Mouse (Mus musculus) testis, postnatal 14 days (tissue): ENCODE data around the gene Lrrc32.

Experiments used
- DNase-seq: peaks from one replicate; pipeline ENCODE4 v3.0.0; 2021; ENCODE audit warnings: low spot score

The Lrrc32 gene

GRCm38 (mm10) chr7:98489131-98489530, at the start of gene Lrrc32:
Lrrc32 (plus strand) TSS chr7:98489283.
- DNase-seq = no peak

- DNase-seq = no peak
These were observed 49.1 kb upstream of the Lrrc32 start, which contains the start of gene Gucy2d for GRCm38 (mm10) chr7:98439956-98440466. Gucy2d (plus strand) TSS chr7:98440416.

GRCm38 (mm10) chr7:98446873-98447272, 42.2 kb upstream of the Lrrc32 start:
- DNase-seq = no peak

DNA sequence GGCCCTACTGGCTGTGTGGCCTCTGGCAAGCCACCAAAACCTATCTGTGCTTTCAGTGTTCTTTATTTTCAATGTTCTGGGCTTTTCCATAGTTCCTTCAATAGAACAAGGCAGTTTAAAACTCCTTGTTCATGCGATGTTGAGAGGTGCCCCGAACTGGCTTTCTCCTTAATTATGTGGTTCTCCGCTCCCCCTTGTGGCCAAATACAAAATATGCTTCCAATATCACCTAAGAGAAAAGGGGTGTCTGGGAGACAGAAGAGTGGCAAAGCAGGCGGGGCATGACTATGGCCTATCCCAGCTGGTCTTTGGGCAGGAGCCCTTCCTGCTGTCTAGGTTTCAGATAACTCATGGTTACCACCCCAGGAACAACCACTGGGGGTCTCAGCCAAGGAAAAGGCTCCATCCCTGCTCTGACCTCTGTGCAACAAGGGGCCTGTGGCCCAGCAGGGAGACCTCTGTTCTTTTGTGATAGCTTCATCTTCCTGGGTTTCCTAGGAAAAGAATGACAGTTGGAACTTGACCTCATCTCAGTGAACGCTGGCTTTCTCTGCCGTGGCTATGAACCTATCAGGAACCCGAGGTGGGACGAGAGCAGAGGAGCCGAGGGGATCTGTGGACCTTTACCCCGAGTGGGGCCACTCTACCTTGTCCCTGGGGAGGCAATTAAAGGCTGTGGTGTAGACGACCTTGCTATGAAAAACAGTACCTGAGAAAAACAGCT, 41.3 kb upstream of the Lrrc32 start:
- no peak for DNase-seq

DNA sequence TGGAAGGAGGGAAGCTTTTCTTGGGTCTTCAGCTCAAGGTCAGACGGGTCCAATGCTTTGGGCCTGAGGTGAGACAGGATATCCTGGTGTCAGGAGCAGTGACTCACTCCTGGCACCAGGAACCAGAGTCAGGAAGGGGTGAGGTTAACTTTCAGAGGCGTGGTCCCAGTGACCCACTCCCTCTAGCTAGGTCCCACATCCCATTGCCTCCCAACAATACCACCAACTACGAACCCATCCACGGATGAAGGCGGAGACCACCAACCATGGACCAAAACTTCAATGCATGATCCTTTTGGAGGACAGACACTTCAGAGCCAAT, 40.8 kb upstream of the Lrrc32 start:
- no peak for DNase-seq

GRCm38 (mm10) chr7:98449696-98450095, 39.4 kb upstream of the Lrrc32 start:
- DNase-seq = no peak

DNA sequence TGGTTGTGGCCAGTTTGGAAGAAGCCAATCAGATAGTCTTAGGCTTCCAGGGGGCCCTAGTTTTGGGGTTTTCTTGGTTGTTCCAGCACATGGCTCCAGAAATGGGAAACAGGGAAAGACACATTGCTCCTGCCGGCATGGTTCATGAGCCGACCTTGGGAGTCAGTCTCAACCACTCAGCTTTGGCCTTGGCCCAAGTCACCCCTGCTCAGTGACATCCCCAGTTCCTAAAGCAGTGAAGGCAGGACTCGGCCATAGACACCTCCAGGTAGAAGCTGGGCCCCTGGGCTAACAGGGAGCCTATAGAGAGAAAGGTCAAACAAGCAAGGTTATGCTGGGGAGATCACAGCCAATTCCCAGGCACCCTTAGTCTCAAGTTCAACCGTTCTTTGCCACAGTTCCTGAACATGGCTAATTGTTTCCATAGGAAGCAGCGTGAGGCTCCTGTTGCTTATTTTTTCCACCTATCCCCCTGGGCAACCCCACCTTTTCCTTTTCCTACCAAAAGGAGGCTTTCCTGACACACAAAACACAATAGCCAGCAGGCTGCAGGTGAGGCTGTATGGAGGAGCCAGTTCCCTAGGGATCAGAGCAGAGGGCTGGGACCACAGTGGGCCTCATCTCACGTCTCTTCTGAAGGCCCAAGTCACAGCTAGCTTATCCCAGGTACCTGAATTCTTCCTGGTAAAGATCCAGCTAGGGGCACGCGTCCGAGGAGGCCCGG, 34.5 kb upstream of the Lrrc32 start:
- DNase-seq = no peak

- DNase-seq = no peak
These were observed 28.8 kb upstream of the Lrrc32 start for GRCm38 (mm10) chr7:98460319-98460718.

GRCm38 (mm10) chr7:98469089-98469488, 20.0 kb upstream of the Lrrc32 start:
- no peak for DNase-seq

DNA sequence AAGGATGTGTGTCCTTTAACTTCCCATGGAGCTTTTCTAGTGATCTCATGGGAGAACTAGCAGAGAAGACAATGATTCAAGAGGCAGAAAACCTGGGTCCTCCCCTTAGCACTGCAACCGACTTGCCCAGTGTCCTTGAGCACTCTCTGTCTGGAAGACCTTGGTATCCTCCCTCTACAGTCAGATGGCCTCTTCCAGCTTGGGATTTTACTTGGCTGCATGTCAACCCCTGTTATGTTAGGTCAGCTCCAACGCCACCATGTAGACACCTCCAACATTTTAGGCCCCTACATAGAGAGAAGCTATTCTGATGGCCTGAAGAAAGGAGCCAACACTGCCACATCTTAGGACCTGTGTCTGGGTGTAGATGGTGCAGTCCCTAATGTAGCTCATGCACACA, 16.6 kb upstream of the Lrrc32 start:
- DNase-seq = no peak

DNA sequence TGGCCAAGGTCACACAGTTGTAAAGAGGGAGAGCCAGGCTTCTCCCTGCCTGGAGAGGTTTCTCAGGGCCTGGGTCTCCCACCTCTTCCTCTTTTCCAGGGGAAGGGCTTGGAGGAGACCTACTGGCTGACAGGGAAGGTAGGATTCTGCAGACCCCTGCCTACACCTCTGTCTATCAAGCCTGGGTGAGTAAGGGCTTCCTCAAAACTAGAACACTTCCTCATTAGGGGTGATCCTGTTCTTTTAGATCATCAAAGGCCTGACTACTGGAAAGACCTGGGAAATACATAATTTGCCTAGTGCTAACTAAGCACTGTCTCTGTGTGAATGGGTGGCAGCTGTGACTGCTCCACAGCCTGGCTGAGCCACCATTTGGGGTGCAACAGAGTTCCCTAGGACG, 14.5 kb upstream of the Lrrc32 start:
- no peak for DNase-seq

GRCm38 (mm10) chr7:98477153-98477552, 11.9 kb upstream of the Lrrc32 start:
- no peak for DNase-seq

GRCm38 (mm10) chr7:98480481-98480880, 8.6 kb upstream of the Lrrc32 start:
- DNase-seq = no peak

DNA sequence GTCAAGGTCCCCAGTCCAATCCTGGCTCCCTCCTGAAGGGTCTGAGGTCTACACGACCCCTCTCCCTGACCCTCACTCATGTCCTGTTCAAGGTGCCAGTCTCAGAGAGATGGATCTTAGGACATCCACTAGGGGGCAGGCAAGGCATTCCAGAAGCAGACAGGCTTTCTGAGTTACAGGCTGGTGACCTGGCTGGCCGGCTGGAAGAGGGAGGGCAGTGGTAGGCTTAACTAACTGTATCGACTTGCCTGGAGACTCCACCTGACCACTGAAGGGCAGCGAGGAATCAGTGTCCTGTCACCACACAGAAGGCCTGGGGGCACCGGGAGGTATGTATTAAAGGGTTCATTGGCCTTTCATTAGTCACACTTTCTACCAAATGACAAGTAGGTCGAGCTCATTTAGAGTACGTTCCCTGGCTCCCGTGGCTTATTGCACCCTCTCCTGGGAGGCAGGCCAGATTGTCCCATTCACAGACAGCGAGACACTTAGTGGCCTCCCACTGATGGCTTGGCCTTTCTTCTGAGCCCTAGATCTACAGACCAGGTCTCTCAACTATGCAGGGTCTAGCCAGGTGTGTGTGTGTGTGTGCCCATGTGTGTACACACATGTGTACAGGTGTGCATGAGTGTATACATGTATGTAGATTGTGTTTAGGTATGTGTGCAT, 7.9 kb upstream of the Lrrc32 start:
- peak; percentile 58 for DNase-seq

GRCm38 (mm10) chr7:98481861-98482260, 7.2 kb upstream of the Lrrc32 start:
- no peak for DNase-seq

DNA sequence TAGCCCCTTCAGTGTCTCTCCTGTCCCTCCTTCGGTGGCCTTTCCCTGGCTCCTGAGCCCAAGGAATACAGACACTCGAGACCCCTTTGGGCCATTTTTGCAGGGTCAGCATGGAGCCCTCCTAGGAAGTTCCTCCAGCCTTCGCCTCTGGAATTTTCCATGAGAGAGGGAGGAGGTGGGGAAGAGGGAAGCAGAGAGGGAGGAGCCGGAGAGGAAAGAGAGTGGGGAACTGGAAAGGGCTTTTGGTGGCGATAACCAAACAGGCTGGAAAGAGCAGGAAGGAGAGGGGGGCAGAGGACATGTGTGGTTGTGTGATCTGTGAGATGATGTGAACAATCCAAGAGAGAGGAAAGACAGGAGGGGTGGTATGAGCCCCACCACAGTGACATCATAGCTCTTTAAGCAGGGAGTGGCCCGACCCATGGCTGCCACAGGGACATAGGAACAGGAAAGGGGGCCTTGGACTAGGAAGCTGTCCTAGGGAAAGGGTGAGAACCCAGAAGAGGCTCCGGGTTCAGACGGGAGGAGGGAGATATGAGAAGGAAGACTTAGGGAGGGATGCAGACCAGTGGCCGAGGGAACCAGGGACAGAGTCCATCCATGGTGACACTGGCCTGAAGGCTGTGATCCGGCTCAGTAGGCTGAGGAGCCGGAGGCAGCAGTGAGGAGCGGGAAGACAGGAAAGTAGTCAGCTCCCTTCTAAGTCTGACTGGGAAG, 6.4 kb upstream of the Lrrc32 start:
- DNase-seq = no peak

DNA sequence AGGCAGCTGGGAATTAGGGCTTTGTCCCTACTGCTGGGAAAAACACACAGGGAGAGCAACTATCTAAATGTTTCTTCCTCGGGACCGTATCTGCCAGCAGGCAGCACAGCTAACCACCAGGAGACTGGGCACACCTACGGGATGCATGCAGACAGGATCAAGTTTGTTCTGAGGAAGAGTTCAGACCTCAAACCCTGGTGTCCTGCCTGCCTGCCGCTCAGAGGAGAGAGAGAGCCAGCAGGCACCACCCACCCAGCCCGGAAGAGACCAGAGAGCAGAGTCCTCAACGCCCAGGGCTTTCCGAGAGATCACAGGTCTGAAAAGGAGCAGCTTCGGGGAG, 5.8 kb upstream of the Lrrc32 start:
- DNase-seq = no peak

DNA sequence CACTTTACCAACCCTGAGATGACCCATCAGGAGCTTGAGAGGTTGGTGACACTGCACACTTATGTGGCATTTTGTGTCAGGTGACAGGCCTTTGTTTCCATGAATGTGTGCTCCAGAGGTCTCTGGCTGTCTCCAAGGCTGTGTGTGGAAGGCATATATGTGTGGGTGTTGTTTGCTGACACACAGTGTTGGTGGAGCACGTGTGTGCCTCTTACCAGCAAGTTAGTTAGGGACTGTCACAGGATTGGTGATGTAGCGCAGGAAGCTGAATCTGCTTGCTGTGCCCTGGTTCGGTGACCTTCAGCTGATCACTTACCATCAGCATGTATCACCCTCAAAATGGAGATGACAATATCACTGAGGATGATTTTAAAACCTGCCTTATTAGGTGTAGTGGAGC, 4.2 kb upstream of the Lrrc32 start:
- DNase-seq = no peak

GRCm38 (mm10) chr7:98485508-98485907, 3.6 kb upstream of the Lrrc32 start:
- no peak for DNase-seq

DNA sequence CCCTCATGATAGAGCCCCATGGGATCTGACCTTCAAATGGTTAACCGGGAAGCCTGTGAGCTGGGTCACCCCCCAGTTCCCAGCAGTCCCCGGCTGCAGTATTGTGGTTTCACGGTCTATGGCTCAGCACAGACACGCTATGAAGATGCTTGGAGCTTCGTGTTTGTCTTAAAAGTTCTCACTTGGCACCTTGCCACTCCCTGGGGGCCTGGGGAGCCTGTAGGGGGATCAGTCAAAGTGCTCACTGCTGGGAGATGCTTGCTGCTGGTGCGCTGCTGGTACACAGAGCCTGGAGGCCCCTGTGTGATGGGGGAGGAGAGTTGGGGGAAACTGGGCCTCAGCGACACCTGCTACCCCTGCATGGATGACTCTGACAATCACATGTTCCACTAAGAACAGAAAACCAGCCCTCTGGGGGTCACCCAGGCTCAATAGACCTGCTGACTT, 2.6 kb upstream of the Lrrc32 start:
- no peak for DNase-seq

- DNase-seq = no peak
These were observed 1.7 kb upstream of the Lrrc32 start for GRCm38 (mm10) chr7:98487202-98487980.
